Mouse (Mus musculus): ENCODE results near the gene Hkdc1. TPM values are rescaled to one million over a fixed set of nuclear protein-coding genes. Genes with fewer than 3 reads are reported as not detected.
"Not testable (repeated sequence)": the region's sequence is repeated elsewhere in the genome, so short reads cannot be mapped to it uniquely, and the experiment has no call there.

The Hkdc1 gene
- polyA plus RNA-seq (2017; shearing (Covaris generic)) = under 1 TPM in 1 of 2 experiments, not detected in 1; 0.16 TPM

GRCm38 (mm10) chr10:62422255-62422654 is at the start of gene Hkdc1:
Gene Hkdc1 (minus strand): TSS chr10:62422491.
- ATAC-seq = no peak

DNA sequence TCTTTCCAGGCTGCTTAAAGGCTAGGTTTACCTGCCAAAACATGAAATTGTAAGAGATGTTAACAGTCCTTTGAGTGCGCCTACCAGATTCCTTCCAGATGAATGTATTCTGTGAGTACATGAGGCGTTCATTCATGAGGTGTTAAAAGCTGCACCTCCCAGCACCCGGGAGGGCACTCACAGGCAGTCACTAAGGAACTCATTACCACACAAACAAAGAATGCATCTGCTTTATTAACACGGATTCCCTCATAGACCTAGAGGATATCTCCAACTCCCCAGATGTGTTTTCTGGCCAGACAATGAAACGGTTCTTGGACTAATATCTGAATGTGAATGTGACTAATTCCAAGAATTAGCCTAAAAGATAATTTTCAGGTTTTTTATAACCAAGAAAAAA is 48.8 kb upstream of the Hkdc1 start:
- ATAC-seq = no peak

GRCm38 (mm10) chr10:62469736-62470135 is 47.4 kb upstream of the Hkdc1 start:
- no peak for ATAC-seq

DNA sequence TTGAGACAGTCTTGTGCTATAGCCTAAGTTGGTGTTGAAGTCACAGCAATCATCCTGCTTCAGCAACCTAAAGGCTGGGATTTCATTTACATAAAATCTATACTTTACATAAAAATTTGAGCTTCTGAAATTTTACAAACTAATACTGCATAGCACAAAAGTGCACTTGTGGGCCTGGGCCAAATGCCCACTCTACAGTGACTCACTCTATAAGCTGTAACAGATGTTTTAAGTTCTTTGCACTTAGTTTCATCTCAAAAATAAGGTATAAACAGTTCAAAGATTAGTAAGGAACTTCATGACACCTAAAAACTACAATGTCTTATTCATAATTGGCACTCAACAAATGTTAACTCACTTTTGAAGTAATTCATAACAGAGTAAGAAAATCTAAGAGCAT is 39.0 kb upstream of the Hkdc1 start:
- no peak for ATAC-seq

DNA sequence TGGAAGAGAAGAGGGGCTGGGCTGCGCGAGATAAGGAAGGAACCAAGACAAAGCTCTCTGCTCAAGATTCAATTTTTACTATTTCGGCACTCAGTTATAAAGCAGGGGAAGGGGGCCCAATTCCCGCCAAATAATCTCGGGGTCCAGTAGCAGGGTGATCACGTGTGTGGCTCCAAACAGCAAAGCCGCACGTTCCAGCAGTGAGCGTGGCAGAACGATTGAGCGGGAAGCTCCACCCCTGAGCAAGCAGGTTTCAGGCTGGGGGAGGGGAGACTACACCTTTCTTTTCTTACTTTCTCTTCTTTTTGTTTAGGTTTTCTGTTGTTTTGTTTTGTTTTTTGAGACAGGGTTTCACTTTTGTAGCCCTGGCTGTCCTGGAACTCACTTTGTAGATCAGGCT is 29.7 kb upstream of the Hkdc1 start:
- ATAC-seq = not testable (repeated sequence)

GRCm38 (mm10) chr10:62450280-62450640 is 28.0 kb upstream of the Hkdc1 start:
- ATAC-seq = no peak

- peak; percentile 88 for ATAC-seq
Observed at GRCm38 (mm10) chr10:62449364-62450279, 27.3 kb upstream of the Hkdc1 start, which contains the start of the genes 4930507D05Rik and Supv3l1. Gene 4930507D05Rik (plus strand): TSS chr10:62449489. Gene Supv3l1 (minus strand): TSS chr10:62449738.

DNA sequence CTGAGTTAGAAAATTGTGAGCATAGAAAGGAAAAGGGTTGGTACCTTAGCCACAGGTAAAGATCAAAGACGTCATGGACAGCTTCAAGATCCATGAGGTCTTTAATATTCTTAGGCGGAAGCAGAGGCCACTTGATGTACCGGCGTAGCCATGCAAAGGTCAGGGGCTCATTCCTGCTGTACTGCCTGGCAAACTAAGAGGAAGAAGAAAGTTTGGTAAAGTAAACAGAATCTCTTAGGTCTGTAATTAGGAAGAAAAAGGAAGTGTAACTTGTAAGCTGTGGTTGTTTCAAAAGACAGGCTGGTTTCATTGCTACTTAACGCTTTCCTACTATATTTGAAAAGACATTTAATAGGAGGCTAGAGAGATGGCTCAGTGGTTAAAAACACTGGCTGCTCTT is 8.1 kb upstream of the Hkdc1 start:
- no peak for ATAC-seq

- ATAC-seq = no peak
Observed at GRCm38 (mm10) chr10:62425081-62425871, 3.0 kb upstream of the Hkdc1 start.

GRCm38 (mm10) chr10:62421127-62421526 is 1.2 kb downstream of the Hkdc1 start:
- no peak for ATAC-seq

DNA sequence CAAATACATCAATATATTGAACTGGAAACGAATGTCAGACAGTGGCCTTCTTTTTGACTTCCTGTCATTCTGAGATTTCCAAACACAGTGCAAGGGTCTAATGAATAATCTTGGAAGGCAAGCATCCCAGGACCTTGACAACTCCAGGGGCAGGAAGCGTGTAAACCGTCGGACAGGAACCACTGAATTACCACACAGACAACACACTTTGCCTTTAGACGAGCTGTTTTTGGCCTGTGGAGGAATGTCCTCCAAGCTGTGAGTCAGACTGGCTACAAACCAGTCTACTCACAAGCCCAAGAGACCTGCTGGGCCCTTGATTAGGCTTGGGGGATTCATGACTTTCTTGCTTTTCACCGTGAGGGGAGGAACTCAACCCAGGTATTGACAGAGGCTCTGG is 1.9 kb downstream of the Hkdc1 start:
- ATAC-seq = no peak

- ATAC-seq = no peak
Observed at GRCm38 (mm10) chr10:62419422-62419821, 2.9 kb downstream of the Hkdc1 start.

DNA sequence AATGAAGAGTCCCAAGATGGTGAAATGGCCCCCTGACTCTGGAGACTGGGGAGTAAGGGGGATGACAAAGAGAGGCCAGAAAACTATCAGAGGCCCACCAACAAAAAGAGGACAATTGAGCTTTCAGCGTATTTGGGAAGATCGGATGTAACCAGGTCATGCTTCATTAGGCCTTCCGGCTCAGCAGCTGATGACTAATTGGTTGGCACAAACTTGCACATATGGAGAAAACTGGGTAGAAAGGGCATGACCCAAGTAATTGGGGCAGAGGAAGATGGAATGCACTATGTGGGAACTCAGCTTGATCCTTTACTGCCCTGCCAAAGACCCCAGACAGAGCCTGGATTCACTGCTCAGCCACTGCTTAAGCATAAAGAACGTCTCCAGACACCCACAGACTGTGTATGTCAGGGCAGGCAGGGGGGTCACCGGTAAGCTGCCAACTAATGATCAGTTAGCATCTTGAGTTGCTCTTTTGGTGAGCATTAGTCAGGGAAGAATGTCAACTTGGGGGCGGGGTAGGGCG is 3.4 kb downstream of the Hkdc1 start:
- no peak for ATAC-seq

DNA sequence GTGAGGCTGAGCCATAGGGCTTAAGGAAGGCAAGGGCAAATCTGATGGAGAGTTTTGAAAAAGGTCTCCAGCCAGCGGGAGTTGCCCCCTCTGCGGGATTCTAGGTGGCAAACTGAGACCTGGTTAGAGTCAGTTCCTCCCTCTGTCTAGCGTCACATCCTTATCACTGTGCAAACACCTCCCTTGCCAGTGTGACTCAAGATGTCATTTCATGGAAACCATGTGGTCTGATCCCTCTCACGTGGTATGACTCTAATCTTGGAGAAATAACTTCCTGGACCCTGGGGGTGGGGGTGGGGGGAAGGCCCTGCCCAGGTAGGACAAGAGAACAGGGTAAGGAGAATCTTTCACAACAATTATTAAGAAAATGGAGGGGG is 8.7 kb downstream of the Hkdc1 start:
- no peak for ATAC-seq

GRCm38 (mm10) chr10:62412906-62413605 is 9.2 kb downstream of the Hkdc1 start:
- no peak for ATAC-seq

DNA sequence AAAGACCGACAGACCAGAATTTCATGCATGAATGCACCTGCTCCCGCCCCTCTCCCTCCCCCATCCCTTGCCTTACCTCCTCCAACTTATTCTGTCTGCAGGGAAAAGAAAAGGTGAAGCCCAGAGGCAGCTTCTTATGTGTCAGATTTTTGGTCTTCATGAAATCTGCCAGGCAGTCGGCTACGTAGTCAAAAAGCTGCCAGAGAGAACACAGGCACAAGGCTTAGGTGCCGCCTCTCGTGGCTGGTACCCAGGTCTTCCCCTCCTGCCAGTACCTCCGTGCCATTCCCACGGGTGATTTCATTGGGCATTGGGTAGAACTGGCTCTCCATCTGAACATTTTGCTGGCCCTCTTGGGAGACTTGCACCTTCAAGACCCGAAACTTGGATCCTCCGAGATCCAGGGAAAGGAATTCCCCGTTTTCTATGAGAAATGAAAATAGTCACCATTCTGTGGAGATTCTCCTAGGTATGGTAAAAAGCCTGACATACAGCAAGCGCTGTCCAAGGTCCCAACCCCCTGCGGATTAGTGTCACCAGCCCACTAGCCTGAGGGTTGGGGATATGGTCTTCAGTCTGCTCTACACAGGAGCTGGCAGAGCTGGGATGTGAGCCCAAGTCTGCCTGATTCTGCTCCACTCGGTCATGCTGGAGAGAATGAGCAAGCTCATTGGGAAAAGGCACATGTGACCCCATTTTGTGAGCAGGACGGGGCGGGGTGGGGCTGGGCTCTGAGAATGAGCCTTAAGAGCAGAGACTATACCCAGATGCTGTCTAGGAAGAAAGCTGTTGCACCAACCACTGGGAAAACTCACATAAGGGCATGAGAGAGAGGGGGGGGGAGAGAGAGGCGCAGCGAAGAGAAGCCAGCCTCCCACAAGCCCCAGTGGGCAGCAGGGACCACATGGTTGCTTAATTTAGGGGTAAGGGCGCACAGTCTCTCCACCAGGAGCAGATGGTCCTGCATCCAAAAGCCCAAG is 10.6 kb downstream of the Hkdc1 start:
- ATAC-seq = no peak

DNA sequence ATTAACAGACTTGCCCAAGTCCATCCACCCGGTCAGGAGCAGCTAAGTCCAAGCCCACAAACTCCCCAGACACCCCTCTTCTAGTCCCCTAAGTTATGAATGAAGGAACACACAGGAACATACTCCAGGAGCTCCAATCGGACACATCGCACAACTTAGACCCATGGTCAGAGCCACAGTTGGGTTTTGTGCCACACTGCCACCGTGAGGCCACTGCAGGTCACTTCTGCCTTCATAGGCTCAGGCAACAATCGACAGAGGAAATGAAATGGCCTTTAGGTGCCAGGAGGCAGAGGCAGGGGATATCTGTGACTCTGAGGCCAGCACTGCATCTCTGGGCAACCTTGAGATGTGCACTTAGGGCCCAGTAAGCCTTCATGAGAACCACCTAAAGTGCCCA is 11.3 kb downstream of the Hkdc1 start:
- ATAC-seq = no peak

- peak; percentile 54 for ATAC-seq
Observed at GRCm38 (mm10) chr10:62404901-62405300, 17.4 kb downstream of the Hkdc1 start.

DNA sequence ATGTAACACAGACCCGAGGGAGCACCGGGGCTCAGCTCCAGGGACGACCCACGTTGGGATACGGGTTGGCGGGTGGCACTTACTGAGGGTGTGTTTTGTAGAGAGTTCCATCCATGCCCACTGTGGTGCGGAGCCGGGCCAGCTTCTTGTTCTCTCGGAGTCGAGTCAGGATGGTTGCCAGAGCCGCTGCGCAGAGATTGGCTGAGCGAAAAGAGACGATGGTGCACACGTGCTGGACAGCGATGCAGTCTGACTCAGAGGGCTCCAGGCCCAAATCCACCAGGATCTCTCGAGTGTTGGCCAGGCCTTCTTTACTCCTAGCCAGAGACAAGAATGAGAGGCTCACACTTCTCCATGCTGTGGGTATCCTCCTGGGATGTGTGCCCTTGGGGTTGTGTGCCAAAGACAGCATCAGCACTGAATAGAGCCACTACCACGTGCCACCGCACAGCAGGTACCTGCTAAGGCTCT is 20.6 kb downstream of the Hkdc1 start:
- ATAC-seq = no peak

GRCm38 (mm10) chr10:62383011-62383410 is 39.3 kb downstream of the Hkdc1 start:
- ATAC-seq = no peak

DNA sequence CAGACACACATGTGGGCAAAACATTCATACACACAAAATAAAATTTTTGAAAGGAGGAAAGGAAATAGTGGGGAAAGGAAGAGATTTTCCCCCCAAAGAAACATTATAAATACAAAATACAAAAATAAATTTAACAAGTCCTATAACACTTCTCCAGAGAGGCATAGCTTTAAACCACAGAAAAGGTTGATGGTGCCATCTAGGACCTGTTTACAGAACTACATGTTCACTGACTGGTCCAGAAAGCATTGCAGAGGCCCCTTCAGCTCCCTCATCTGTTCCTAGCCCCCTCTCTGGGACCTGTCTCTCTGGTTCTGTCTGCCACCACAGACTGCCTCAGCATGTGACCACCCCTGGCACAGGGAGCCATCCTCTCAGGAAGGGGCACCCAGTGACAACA is 41.4 kb downstream of the Hkdc1 start:
- ATAC-seq = peak; percentile 36
